Mouse (Mus musculus) C2C12 (cell line): ENCODE results near the gene Zfp112.

Source experiments
- CEBPB ChIP-seq: IDR thresholded peaks from one replicate; pipeline ENCODE4 v1.6.1; 2011; ENCODE audit warnings: low read depth, mild to moderate bottlenecking, control low read depth, moderate library complexity
- CTCF ChIP-seq: IDR thresholded peaks from one replicate; pipeline ENCODE4 v1.5.1; 2011; ENCODE audit not compliant: control insufficient read depth, insufficient read depth, insufficient read length
- FOSL1 ChIP-seq: IDR thresholded peaks from one replicate; pipeline ENCODE4 v1.8.0; 2011; ENCODE audit warnings: mild to moderate bottlenecking, low read length; ENCODE audit not compliant: poor library complexity, insufficient read depth, severe bottlenecking
- MAX ChIP-seq: IDR thresholded peaks from one replicate; pipeline ENCODE4 v1.6.1; 2011; ENCODE audit warnings: mild to moderate bottlenecking, control low read depth
- MYOD1 ChIP-seq: IDR thresholded peaks from one replicate; pipeline ENCODE4 v1.6.1; 2011; ENCODE audit warnings: low read depth; ENCODE audit not compliant: control insufficient read depth, insufficient read length
- MYOG ChIP-seq: IDR thresholded peaks from one replicate; pipeline ENCODE4 v1.6.1; 2011; ENCODE audit not compliant: control insufficient read depth, insufficient read length; ENCODE audit errors: extremely low read depth
- USF1 ChIP-seq: IDR thresholded peaks from one replicate; pipeline ENCODE4 v1.6.1; 2011; ENCODE audit warnings: low read depth, mild to moderate bottlenecking, control low read depth, moderate library complexity

- TF ChIP-seq CTCF (no peak), MYOG (no peak), USF1 (no peak), FOSL1 (no peak), MAX (no peak), MYOD1 (no peak), CEBPB (no peak)
These were observed 350 bp upstream of the Zfp112 start for GRCm38 (mm10) chr7:24111772-24112155.
